Mouse (Mus musculus) T-helper 2 cell (primary cell): Measurements from ENCODE around the gene Nemp2.

Experiments used
- in situ Hi-C: fragments of 300-600 bp; cut with MboI, MseI; formaldehyde crosslinking; loops from one replicate; pipeline ENCODE4 v1.15.1; 2025; ENCODE audit warnings: high pct_unique_total_duplicates

Nemp2 gene

GRCm38 (mm10) chr1:52630248-52630936, at the start of gene Nemp2:
Gene Nemp2, plus strand, starts transcription at chr1:52630703.
- in situ Hi-C loops = loop anchor here (10.0 kb wide), 1 partner anchor 136 kb away; no protein-coding TSS in a partner anchor

GRCm38 (mm10) chr1:52581744-52582143, 48.8 kb upstream of the Nemp2 start:
- in situ Hi-C loops = no loop called here

GRCm38 (mm10) chr1:52582866-52583265, 47.6 kb upstream of the Nemp2 start:
- in situ Hi-C loops = no loop called here

- in situ Hi-C loops = no loop called here
These were observed 33.4 kb upstream of the Nemp2 start for GRCm38 (mm10) chr1:52596982-52597646.

GRCm38 (mm10) chr1:52597761-52598160, 32.7 kb upstream of the Nemp2 start:
- in situ Hi-C loops = no loop called here

- in situ Hi-C loops = no loop called here
These were observed 32.1 kb upstream of the Nemp2 start for GRCm38 (mm10) chr1:52598361-52598760.

- in situ Hi-C loops = loop anchor here (25.0 kb wide), 1 partner anchor 1114 kb away; the partner anchor contains the start of gene Nabp1
These were observed 29.0 kb upstream of the Nemp2 start for GRCm38 (mm10) chr1:52601496-52601895.

GRCm38 (mm10) chr1:52607700-52608099, 22.8 kb upstream of the Nemp2 start:
- in situ Hi-C loops = loop anchor here (25.0 kb wide), 1 partner anchor 1120 kb away; the partner anchor contains the start of gene Nabp1

- in situ Hi-C loops = loop anchor here (25.0 kb wide), 1 partner anchor 1121 kb away; the partner anchor contains the start of gene Nabp1
These were observed 22.0 kb upstream of the Nemp2 start for GRCm38 (mm10) chr1:52608486-52608885.

GRCm38 (mm10) chr1:52618217-52618616, 12.3 kb upstream of the Nemp2 start:
- in situ Hi-C loops = loop anchor here (25.0 kb wide), 1 partner anchor 1131 kb away; the partner anchor contains the start of gene Nabp1

- in situ Hi-C loops = loop anchor here (25.0 kb wide), 1 partner anchor 1133 kb away; the partner anchor contains the start of gene Nabp1
These were observed 10.1 kb upstream of the Nemp2 start for GRCm38 (mm10) chr1:52620442-52620841.

- in situ Hi-C loops = loop anchor here (10.0 kb wide), 1 partner anchor 136 kb away; no protein-coding TSS in a partner anchor
These were observed 415 bp downstream of the Nemp2 start for GRCm38 (mm10) chr1:52630937-52631299.

GRCm38 (mm10) chr1:52631570-52631969, 1.1 kb downstream of the Nemp2 start:
- in situ Hi-C loops = loop anchor here (10.0 kb wide), 1 partner anchor 137 kb away; no protein-coding TSS in a partner anchor

- in situ Hi-C loops = loop anchor here (10.0 kb wide), 1 partner anchor 139 kb away; no protein-coding TSS in a partner anchor
These were observed 3.7 kb downstream of the Nemp2 start for GRCm38 (mm10) chr1:52634251-52634650.

GRCm38 (mm10) chr1:52635932-52636331, 5.4 kb downstream of the Nemp2 start:
- in situ Hi-C loops = loop anchor here (10.0 kb wide), 1 partner anchor 141 kb away; no protein-coding TSS in a partner anchor

GRCm38 (mm10) chr1:52638101-52638500, 7.6 kb downstream of the Nemp2 start:
- in situ Hi-C loops = loop anchor here (10.0 kb wide), 1 partner anchor 143 kb away; no protein-coding TSS in a partner anchor

- in situ Hi-C loops = loop anchor here (10.0 kb wide), 1 partner anchor 144 kb away; no protein-coding TSS in a partner anchor
These were observed 8.6 kb downstream of the Nemp2 start for GRCm38 (mm10) chr1:52639090-52639489.

- in situ Hi-C loops = loop anchor here (10.0 kb wide), 2 partner anchors 215 to 315 kb away; no protein-coding TSS in a partner anchor
These were observed 9.8 kb downstream of the Nemp2 start for GRCm38 (mm10) chr1:52640266-52640665.

- in situ Hi-C loops = loop anchor here (10.0 kb wide), 2 partner anchors 214 to 314 kb away; no protein-coding TSS in a partner anchor
These were observed 10.2 kb downstream of the Nemp2 start for GRCm38 (mm10) chr1:52640736-52641135.

- in situ Hi-C loops = loop anchor here (5.0 to 10.0 kb wide), 3 partner anchors 99 to 306 kb away; no protein-coding TSS in a partner anchor
These were observed 17.9 kb downstream of the Nemp2 start for GRCm38 (mm10) chr1:52648153-52649027.

- in situ Hi-C loops = no loop called here
These were observed 19.6 kb downstream of the Nemp2 start for GRCm38 (mm10) chr1:52650066-52650465.
